8 mouse cellular contexts compared by ENCODE assay signal in the genomic region with DNA sequence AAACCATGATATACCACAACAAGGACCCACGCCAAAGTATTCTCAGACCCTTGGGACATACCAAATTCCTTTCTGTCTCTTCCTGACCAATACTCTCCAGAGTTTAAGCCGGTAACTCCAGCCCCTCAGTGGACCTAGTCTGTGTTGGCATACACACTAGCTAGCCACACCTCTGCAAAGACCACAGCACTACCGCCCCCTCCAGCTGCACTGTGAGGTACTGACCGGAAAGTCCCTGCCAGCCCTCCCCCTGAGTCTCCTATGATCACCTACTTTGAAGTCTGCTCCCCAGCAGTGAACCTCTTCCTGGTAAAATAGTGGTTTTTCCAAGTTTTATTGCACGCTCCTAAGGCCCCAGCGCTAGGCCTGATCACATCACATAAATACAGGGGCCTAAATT. TPM values are rescaled to one million over a fixed set of nuclear protein-coding genes. Genes with fewer than 3 reads are reported as not detected.
DNase-seq lines count a peak whose midpoint lies in the region; ATAC-seq and TF ChIP-seq lines count a peak whose summit lies in the region.

No protein-coding gene starts in this region.

- ATAC-seq in midbrain, embryonic 13.5 days = no peak

- TF ChIP-seq POLR2A in kidney, adult 2 months (IDR thresholded peaks at IDR 0.05; ENCODE audit: low read depth, low read length) = no peak

- peaks cover 95% of the 10 kb centered on the region for H3K27me3 ChIP-seq in forebrain, embryonic 10.5 days (ENCODE audit: poor library complexity, severe bottlenecking)
- H3K27me3 ChIP-seq in kidney, adult 2 months (replicated peaks; ENCODE audit: control insufficient read depth, insufficient read depth, low read length) = no peaks in the 10 kb centered on the region
- peaks cover 83% of the 10 kb centered on the region for H3K27me3 ChIP-seq in midbrain, embryonic 13.5 days

- peak overlapping the region; percentile 86; the same call in 1 of the 2 replicates for H3K27ac ChIP-seq in forebrain, embryonic 10.5 days
- no peak overlapping the region for H3K27ac ChIP-seq in kidney, adult 2 months (ENCODE audit: insufficient read depth, low read depth, low read length)
- no peak overlapping the region for H3K27ac ChIP-seq in midbrain, embryonic 13.5 days

- no peaks in the 10 kb centered on the region for H3K36me3 ChIP-seq in forebrain, embryonic 10.5 days (replicated peaks)
- H3K36me3 ChIP-seq in kidney, adult 2 months (ENCODE audit: control insufficient read depth, insufficient read depth, low read length) = no peaks in the 10 kb centered on the region
- H3K36me3 ChIP-seq in midbrain, embryonic 13.5 days = no peaks in the 10 kb centered on the region

- WGBS in forebrain, embryonic 10.5 days = 37% methylated on average over 6 of the region's 6 CpGs
- WGBS in kidney, adult 2 months = 73% methylated on average over 6 of the region's 6 CpGs
- WGBS in midbrain, embryonic 13.5 days = 61% methylated on average over 6 of the region's 6 CpGs

- H3K9ac ChIP-seq in midbrain, embryonic 13.5 days (replicated peaks) = peak overlapping the region; percentile 73; the same call in 1 of the 2 replicates

- H3K4me1 ChIP-seq in forebrain, embryonic 10.5 days = peaks cover 19% of the 10 kb centered on the region
- peaks cover 3% of the 10 kb centered on the region; the same call in 1 of the 2 replicates for H3K4me1 ChIP-seq in kidney, adult 2 months (ENCODE audit: control insufficient read depth, insufficient read depth, low read length)
- peaks cover 11% of the 10 kb centered on the region for H3K4me1 ChIP-seq in midbrain, embryonic 13.5 days (replicated peaks)

- peak; percentile 29; the same call in 1 of the 2 replicates for TF ChIP-seq CTCF in kidney, adult 2 months (conservative IDR thresholded peaks at IDR 0.05; ENCODE audit: insufficient read depth, insufficient read length, low read depth, low read length)

- no peaks in the 10 kb centered on the region for H3K9me3 ChIP-seq in forebrain, embryonic 10.5 days
- H3K9me3 ChIP-seq in midbrain, embryonic 13.5 days = no peaks in the 10 kb centered on the region

- H3K4me3 ChIP-seq in forebrain, embryonic 10.5 days = peak overlapping the region; percentile 61
- peak overlapping the region; percentile 95; the same call in 1 of the 2 replicates for H3K4me3 ChIP-seq in kidney, adult 2 months (ENCODE audit: insufficient read depth, low read depth, low read length)
- peak overlapping the region; percentile 57 for H3K4me3 ChIP-seq in midbrain, embryonic 13.5 days (replicated peaks)

- peak; percentile 4 to 18 for DNase-seq in layer of hippocampus, postnatal 10 days (ENCODE audit: low spot score in 2 of 2)
- no peak for DNase-seq in layer of hippocampus, postnatal 14 days (ENCODE audit: low spot score in 2 of 2)
- no peak for DNase-seq in forebrain, embryonic 10.5 days (ENCODE audit: extremely low spot score, low spot score)
- DNase-seq in kidney, adult 2 months = peak; percentile 29
- no peak for DNase-seq in spleen, adult 12 weeks (ENCODE audit: low spot score)
- no peak for DNase-seq in spleen, postnatal 36 days (ENCODE audit: low spot score in 2 of 2)
- no peak for DNase-seq in spleen, adult 18-20 months

- peak overlapping the region; percentile 71 for H3K4me2 ChIP-seq in midbrain, embryonic 13.5 days (replicated peaks)

RNA-seq across cellular contexts. Expression of a gene that starts 2.5 kb away (rescaled TPM):
- total RNA-seq in layer of hippocampus, postnatal 10 days (2021) = 10 to 100 TPM; 83.3 to 92.3 TPM
- 10 to 100 TPM; 65.9 to 76.3 TPM for total RNA-seq in layer of hippocampus, postnatal 14 days (2021)
- 17.1 and 18.0 TPM in 2 replicates for polyA plus RNA-seq in forebrain, embryonic 10.5 days (2016; fragmentation: Nextera tagmentation; extraction: Ambion mirVana)
- 172 and 207 TPM in 2 replicates for polyA plus RNA-seq in kidney, adult 2 months (2012; rRNA removed)
- polyA plus RNA-seq in midbrain, embryonic 13.5 days (2015; fragmentation: Nextera tagmentation; extraction: Ambion mirVana) = 17.3 and 23.3 TPM in 2 replicates

Comparison
In these comparisons a context has a peak if more than half of its experiments do, and no peak if none do; other contexts are left out.
1. DNase-seq: peak in layer of hippocampus, postnatal 10 days (2 of 2) and kidney, adult 2 months (single experiment); none in layer of hippocampus, postnatal 14 days (0 of 2), forebrain, embryonic 10.5 days (single experiment), spleen, adult 12 weeks (single experiment), spleen, postnatal 36 days (0 of 2) and spleen, adult 18-20 months (0 of 2).
2. Peak in every context shown above with its lines, with median percentiles within 50 percentile points of each other: H3K4me3 ChIP-seq.